Mouse (Mus musculus) bone marrow, adult 2 months (tissue): ENCODE results near the gene Muc4.

Experiments
- CTCF ChIP-seq: fragments of 200-500 bp; IDR thresholded peaks from 2 replicates; pipeline ENCODE4 v1.5.1; 2011; ENCODE audit warnings: low read length, control low read depth; ENCODE audit not compliant: control insufficient read depth, insufficient read depth
- POLR2A ChIP-seq: fragments of 200-500 bp; IDR thresholded peaks from 2 replicates; pipeline ENCODE4 v1.6.1; 2011; ENCODE audit warnings: low read depth, mild to moderate bottlenecking, control low read depth, low read length, borderline replicate concordance; ENCODE audit not compliant: control insufficient read depth

DNA sequence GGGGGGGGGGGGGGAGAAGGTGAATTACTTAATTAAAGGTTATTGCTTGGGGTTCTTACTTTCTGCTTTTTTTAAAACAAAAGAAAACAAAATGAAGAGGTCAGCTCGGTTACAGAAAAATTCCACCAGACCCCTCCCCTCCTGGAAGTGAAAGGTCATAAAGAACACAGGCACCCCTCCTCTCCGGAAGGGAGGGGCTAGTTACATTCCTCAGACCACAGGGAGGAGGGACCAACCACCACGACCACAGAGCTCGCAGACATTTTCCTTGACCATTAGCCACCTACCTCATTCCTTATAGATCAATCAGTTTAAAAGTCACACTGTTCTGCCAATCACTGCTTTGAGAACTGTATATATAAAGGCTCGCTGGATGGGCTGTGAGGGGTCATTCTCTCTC, 68.2 kb downstream of the Muc4 start:
- no peak for TF ChIP-seq CTCF
- TF ChIP-seq POLR2A, result no peak
